Mouse (Mus musculus): ENCODE measurements around the gene Agap2. TPM values are rescaled to one million over a fixed set of nuclear protein-coding genes. Genes with fewer than 3 reads are reported as not detected.
A peak's percentile ranks its signal among the peaks of the same experiment; 100 is the strongest.

The Agap2 gene
- 0.07 and 0.20 TPM in 2 replicates for polyA plus RNA-seq (2015; fragmentation: Nextera tagmentation; extraction: Ambion mirVana)

DNA sequence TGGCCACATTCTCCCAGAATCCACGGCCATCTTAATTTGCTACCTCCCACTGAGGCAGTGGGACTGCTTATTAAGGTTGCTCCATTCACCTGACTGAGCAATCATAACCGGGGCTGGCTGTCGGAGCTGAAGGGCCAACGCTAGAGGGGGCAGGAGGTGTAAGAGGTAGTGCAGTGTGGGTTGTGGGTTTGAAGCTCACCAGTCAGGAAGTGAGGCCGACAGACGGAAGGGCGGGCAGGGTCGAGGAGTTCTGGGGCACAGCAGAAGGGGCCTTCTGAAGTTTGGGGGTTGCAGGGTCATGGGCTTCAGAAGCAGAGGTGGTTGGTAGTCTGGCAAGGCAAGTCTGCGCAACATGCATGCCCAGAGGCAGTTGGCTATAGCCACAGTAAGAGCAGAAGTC lies at the start of gene Agap2:
Gene Agap2 (plus strand): TSS at position 205 of the 400 bp plus-strand sequence.
- Histone ChIP-seq H3K4me3 (ENCODE audit: low read depth, low read length) (no peak within 1 kb of the TSS), H3K27me3 (replicated peaks; ENCODE audit: control insufficient read depth, insufficient read depth, low read length) (peaks cover 46% of the 10 kb centered on the region), H3K27ac (ENCODE audit: low read depth, low read length) (no peak within 1 kb of the TSS), H3K4me2 (replicated peaks; ENCODE audit: low read depth) (no peak within 1 kb of the TSS), H3K4me1 (replicated peaks; ENCODE audit: control insufficient read depth, insufficient read depth, low read length) (0 out of 2 replicates have a peak, but pooled peaks cover 8% of the 10 kb centered on the region), H3K9ac (ENCODE audit: low read depth, low read length) (no peak within 1 kb of the TSS), H3K36me3 (ENCODE audit: control insufficient read depth, insufficient read depth) (no peaks in the 10 kb centered on the region), H3K9me3 (ENCODE audit: control insufficient read depth) (no peaks in the 10 kb centered on the region)
- no peak for ATAC-seq
- peak; percentile 39 for TF ChIP-seq CTCF (IDR thresholded peaks at IDR 0.05; ENCODE audit: low read depth)
- 59% methylated on average over 9 of the region's 9 CpGs for WGBS

DNA sequence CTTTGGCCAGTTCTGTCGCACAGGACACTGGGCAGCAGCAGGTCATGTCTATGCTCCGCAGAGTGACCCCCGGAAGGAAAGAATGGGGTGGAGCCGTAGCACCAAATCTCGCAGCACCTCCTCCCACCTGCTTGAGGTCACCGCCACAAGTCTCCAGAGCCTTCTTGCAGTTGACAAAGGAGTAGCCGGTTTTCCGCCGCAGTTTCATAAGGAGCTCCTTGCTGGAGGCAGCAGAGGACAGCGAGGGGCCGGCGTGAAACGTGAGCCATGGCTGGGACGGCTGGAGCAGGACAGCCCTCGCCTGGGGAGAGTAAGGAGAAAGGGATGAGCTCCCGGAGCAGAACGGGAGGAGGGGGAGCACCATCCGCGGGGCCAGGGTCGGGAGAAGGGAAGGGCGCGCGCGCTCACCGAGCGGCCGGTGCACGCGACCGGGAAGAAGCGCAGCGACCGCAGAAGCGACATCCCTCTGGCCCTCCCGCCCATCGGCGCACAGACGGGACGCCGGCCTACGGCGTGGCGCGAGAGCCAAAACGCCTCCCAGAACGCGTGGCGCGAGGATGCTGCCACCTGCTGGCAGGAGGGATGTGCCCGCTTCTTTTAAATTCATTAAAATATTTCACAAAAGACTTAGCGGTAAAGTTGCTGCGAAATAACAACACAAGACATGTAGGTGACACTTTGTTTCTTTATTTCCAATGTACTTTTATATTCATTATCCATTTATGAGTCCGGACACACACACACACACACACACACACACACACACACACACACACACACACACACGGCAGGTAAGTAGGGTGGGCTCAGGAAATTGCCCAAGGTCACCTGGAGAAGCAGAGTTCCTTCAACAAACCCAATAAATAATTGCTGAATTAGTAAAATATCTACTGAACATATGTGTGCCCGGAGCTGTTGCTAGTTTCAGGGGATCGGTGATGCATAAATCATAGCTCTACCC lies 44.5 kb upstream of the Agap2 start, which contains the start of gene Tsfm:
Gene Tsfm (minus strand): TSS at position 505 of the 961 bp plus-strand sequence.
- peak; percentile 99 for TF ChIP-seq CTCF (IDR thresholded peaks at IDR 0.05; ENCODE audit: low read depth)
- Histone ChIP-seq H3K9ac (ENCODE audit: low read depth, low read length) (peak within 1 kb of the TSS; percentile 68), H3K36me3 (ENCODE audit: control insufficient read depth, insufficient read depth) (peaks cover 23% of the 10 kb centered on the region), H3K4me2 (replicated peaks; ENCODE audit: low read depth) (peak within 1 kb of the TSS; percentile 79), H3K27ac (ENCODE audit: low read depth, low read length) (peak within 1 kb of the TSS; percentile 16; the same call in 1 of the 2 replicates), H3K27me3 (replicated peaks; ENCODE audit: control insufficient read depth, insufficient read depth, low read length) (no peaks in the 10 kb centered on the region), H3K4me3 (ENCODE audit: low read depth, low read length) (peak within 1 kb of the TSS; percentile 80), H3K4me1 (replicated peaks; ENCODE audit: control insufficient read depth, insufficient read depth, low read length) (no peaks in the 10 kb centered on the region), H3K9me3 (ENCODE audit: control insufficient read depth) (no peaks in the 10 kb centered on the region)
- ATAC-seq: peak; percentile 85
- WGBS: 4% methylated on average over 56 of the region's 56 CpGs

DNA sequence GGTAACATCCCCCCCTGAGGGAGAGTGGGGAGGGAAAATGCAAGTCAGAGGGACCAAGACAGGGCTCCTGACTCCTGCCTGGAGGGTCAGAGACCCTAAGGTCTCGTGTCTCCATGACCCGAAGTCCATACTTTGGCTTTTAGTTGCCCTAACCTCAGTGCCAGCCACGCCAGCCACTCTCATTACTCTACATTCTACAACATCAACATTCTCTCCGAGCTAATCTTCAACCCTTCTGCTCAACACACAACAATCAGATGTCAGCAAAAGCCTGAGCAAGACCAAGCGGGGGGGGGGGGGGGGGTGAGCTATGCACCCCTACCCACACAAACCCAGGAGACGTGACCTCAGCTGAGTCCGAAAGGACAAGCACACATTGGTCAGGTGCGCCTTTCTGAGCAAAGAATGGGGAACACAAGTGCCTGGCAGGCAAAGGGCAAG lies 41.8 kb upstream of the Agap2 start:
- ATAC-seq: no peak
- Histone ChIP-seq H3K4me2 (replicated peaks; ENCODE audit: low read depth) (no peak overlapping the region), H3K4me1 (replicated peaks; ENCODE audit: control insufficient read depth, insufficient read depth, low read length) (no peaks in the 10 kb centered on the region), H3K4me3 (ENCODE audit: low read depth, low read length) (no peak overlapping the region), H3K9me3 (ENCODE audit: control insufficient read depth) (no peaks in the 10 kb centered on the region), H3K27ac (ENCODE audit: low read depth, low read length) (no peak overlapping the region), H3K9ac (ENCODE audit: low read depth, low read length) (no peak overlapping the region), H3K36me3 (ENCODE audit: control insufficient read depth, insufficient read depth) (0 out of 2 replicates have a peak, but pooled peaks cover 4% of the 10 kb centered on the region), H3K27me3 (replicated peaks; ENCODE audit: control insufficient read depth, insufficient read depth, low read length) (no peaks in the 10 kb centered on the region)
- TF ChIP-seq CTCF (IDR thresholded peaks at IDR 0.05; ENCODE audit: low read depth): no peak
- WGBS: 83% methylated on average over 7 of the region's 8 CpGs

DNA sequence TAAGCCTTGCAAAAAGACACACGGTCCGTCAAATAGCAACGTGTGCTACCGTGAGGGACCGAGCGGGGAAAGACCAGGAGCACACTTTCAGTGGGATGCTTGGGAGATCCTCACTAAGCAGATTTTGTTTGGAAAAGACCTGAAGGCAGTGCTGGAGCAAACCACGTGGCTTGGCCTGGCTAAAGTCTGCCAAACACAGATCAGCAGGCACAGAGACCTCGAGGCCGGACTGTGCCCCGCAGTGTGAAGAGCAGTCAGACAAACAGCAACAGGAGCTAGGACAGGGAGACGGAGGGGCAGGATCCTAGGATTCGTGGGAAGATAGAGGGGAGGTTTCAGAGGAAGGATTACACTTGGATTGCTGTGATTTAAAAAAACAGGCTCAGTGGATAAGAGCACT lies 38.8 kb upstream of the Agap2 start:
- Histone ChIP-seq H3K4me1 (replicated peaks; ENCODE audit: control insufficient read depth, insufficient read depth, low read length) (no peaks in the 10 kb centered on the region; the same call in 1 of the 2 replicates), H3K9ac (ENCODE audit: low read depth, low read length) (no peak overlapping the region), H3K9me3 (ENCODE audit: control insufficient read depth) (no peaks in the 10 kb centered on the region), H3K27ac (ENCODE audit: low read depth, low read length) (no peak overlapping the region), H3K36me3 (ENCODE audit: control insufficient read depth, insufficient read depth) (no peaks in the 10 kb centered on the region), H3K27me3 (replicated peaks; ENCODE audit: control insufficient read depth, insufficient read depth, low read length) (no peaks in the 10 kb centered on the region), H3K4me3 (ENCODE audit: low read depth, low read length) (no peak overlapping the region), H3K4me2 (replicated peaks; ENCODE audit: low read depth) (no peak overlapping the region)
- TF ChIP-seq CTCF (IDR thresholded peaks at IDR 0.05; ENCODE audit: low read depth): no peak
- 78% methylated on average over 12 of the region's 12 CpGs for WGBS
- no peak for ATAC-seq

DNA sequence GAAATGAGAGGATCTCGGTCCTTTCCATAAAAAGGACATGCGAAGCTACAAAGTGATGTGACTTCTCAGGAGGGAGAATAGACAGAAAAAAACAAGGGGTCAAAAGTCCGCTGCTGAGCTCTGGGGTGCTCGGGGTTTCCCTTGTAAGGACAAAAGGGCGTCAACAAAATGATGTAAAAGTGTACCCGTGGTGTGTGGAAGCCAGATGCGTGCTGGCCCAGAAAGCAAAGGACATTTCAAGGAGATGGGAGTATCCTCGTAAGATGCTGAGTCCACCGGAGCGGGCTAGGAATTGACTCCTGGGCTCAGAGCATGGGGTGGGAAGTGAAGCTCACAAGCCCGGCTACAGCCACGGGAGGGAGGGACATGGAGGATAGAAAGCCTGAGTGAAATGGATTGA lies 37.4 kb upstream of the Agap2 start:
- H3K4me3 ChIP-seq (ENCODE audit: low read depth, low read length): no peak overlapping the region
- H3K4me1 ChIP-seq (replicated peaks; ENCODE audit: control insufficient read depth, insufficient read depth, low read length): no peaks in the 10 kb centered on the region; the same call in 1 of the 2 replicates
- H3K9me3 ChIP-seq (ENCODE audit: control insufficient read depth): no peaks in the 10 kb centered on the region
- TF ChIP-seq CTCF (IDR thresholded peaks at IDR 0.05; ENCODE audit: low read depth): no peak
- H3K36me3 ChIP-seq (ENCODE audit: control insufficient read depth, insufficient read depth): no peaks in the 10 kb centered on the region
- H3K9ac ChIP-seq (ENCODE audit: low read depth, low read length): no peak overlapping the region
- no peaks in the 10 kb centered on the region for H3K27me3 ChIP-seq (replicated peaks; ENCODE audit: control insufficient read depth, insufficient read depth, low read length)
- H3K27ac ChIP-seq (ENCODE audit: low read depth, low read length): no peak overlapping the region
- no peak for ATAC-seq
- WGBS: 71% methylated on average over 12 of the region's 12 CpGs
- H3K4me2 ChIP-seq (replicated peaks; ENCODE audit: low read depth): no peak overlapping the region

DNA sequence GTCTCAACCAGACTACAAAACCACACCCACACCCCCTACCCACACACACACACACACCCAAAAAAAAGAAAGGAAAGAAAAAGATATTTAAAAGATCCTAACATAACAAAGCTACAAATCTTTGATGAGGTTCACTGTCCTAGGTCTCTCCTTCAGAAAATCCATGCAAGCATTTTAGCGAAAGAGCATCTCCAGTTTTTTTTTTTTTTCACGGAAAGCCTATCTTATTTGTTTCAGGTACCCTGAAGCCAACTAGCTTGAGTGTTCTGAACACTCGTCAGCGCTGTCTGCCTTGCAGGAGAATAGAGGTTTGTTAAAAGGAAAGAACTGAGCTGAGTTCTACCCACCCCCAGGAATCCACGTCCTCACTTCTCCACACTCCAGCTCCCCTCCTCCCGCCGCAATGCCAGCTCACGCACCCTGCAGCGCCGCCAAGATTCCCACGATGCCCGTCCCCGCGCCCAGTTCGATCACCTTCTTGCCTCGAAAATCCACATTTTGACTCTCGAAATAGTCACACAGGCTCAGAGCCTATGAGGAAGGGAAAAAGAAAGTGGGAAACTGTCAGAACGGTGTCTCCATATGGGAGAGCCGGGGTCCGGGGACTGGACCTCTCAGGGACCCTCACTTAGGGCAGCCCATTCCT lies 34.4 kb upstream of the Agap2 start:
- H3K9me3 ChIP-seq (ENCODE audit: control insufficient read depth): no peaks in the 10 kb centered on the region
- WGBS: 1% methylated on average over 20 of the region's 20 CpGs
- H3K27ac ChIP-seq (ENCODE audit: low read depth, low read length): no peak overlapping the region
- ATAC-seq: no peak
- H3K27me3 ChIP-seq (replicated peaks; ENCODE audit: control insufficient read depth, insufficient read depth, low read length): no peaks in the 10 kb centered on the region
- H3K36me3 ChIP-seq (ENCODE audit: control insufficient read depth, insufficient read depth): peaks cover 10% of the 10 kb centered on the region
- peak overlapping the region; percentile 93 for H3K4me3 ChIP-seq (ENCODE audit: low read depth, low read length)
- H3K4me1 ChIP-seq (replicated peaks; ENCODE audit: control insufficient read depth, insufficient read depth, low read length): no peaks in the 10 kb centered on the region; the same call in 1 of the 2 replicates
- TF ChIP-seq CTCF (IDR thresholded peaks at IDR 0.05; ENCODE audit: low read depth): no peak
- peak overlapping the region; percentile 54 for H3K9ac ChIP-seq (ENCODE audit: low read depth, low read length)
- H3K4me2 ChIP-seq (replicated peaks; ENCODE audit: low read depth): peak overlapping the region; percentile 99
